Mouse (Mus musculus) kidney, adult 2 months (tissue): ENCODE results near the gene Npm3. TPM values are rescaled to one million over a fixed set of nuclear protein-coding genes. Genes with fewer than 3 reads are reported as not detected.

ENCODE experiments used
- DNase-seq: peaks from one replicate; pipeline ENCODE4 v3.0.0; 2021
- H3K27ac ChIP-seq: fragments of 200-500 bp; 2 replicates; pipeline ENCODE4 v1.5.1; 2012; ENCODE audit warnings: low read depth, low read length, control low read depth, inconsistent platforms; ENCODE audit not compliant: insufficient read depth
- H3K27me3 ChIP-seq: fragments of 200-500 bp; replicated peaks from 2 replicates; pipeline ENCODE4 v1.6.1; 2012; ENCODE audit warnings: mild to moderate bottlenecking, moderate library complexity, low read length, inconsistent platforms; ENCODE audit not compliant: control insufficient read depth, insufficient read depth
- H3K36me3 ChIP-seq: fragments of 200-500 bp; 2 replicates; pipeline ENCODE4 v1.6.1; 2012; ENCODE audit warnings: mild to moderate bottlenecking, moderate library complexity, low read length, inconsistent platforms; ENCODE audit not compliant: control insufficient read depth, insufficient read depth
- H3K4me1 ChIP-seq: fragments of 200-500 bp; 2 replicates; pipeline ENCODE4 v1.6.1; 2011; ENCODE audit warnings: low read length; ENCODE audit not compliant: control insufficient read depth, insufficient read depth
- H3K4me3 ChIP-seq: fragments of 200-500 bp; 2 replicates; pipeline ENCODE4 v1.5.1; 2011; ENCODE audit warnings: mild to moderate bottlenecking, low read depth, low read length, control low read depth; ENCODE audit not compliant: insufficient read depth
- CTCF ChIP-seq: fragments of 200-500 bp; conservative IDR thresholded peaks from 2 replicates; pipeline ENCODE4 v1.5.1; 2011; ENCODE audit warnings: low read depth, mild to moderate bottlenecking, control low read depth, low read length, moderate library complexity, mixed read lengths; ENCODE audit not compliant: insufficient read depth, insufficient read length
- POLR2A ChIP-seq: fragments of 200-500 bp; IDR thresholded peaks from one replicate; pipeline ENCODE4 v1.6.1; 2011; ENCODE audit warnings: low read depth, low read length, control low read depth
- WGBS: fragments of 180-500 bp; shearing (Covaris S2); methylation state at CpG from one replicate; pipeline ENCODE4 v1.1.7; 2018; 5-methylcytosine and 5-hydroxymethylcytosine counted together
- polyA plus RNA-seq: library from polyadenylated mRNA; depleted of rRNA; stranded (reverse); fragments of >200 nt; gene quantifications from 2 replicates; pipeline ENCODE4 v1.2.3, GENCODE M21; 2012

Npm3 gene
- polyA plus RNA-seq, 1 experiment = 42.3 TPM

- no peak for DNase-seq
- WGBS = 81% methylated on average over 5 of the region's 5 CpGs
- Histone ChIP-seq H3K36me3 (no peaks in the 10 kb centered on the region), H3K4me1 (no peaks in the 10 kb centered on the region), H3K27me3 (peaks cover 2% of the 10 kb centered on the region; the same call in 1 of the 2 replicates), H3K27ac (no peak overlapping the region), H3K4me3 (no peak overlapping the region)
- TF ChIP-seq POLR2A (no peak), CTCF (no peak)
Measured at GRCm38 (mm10) chr19:45734191-45734590, 15.2 kb downstream of the Npm3 start.

- Histone ChIP-seq H3K27me3 (peaks cover 2% of the 10 kb centered on the region; the same call in 1 of the 2 replicates), H3K4me3 (no peak overlapping the region), H3K4me1 (no peaks in the 10 kb centered on the region), H3K27ac (no peak overlapping the region), H3K36me3 (no peaks in the 10 kb centered on the region)
- DNase-seq = no peak
- 57% methylated on average over 10 of the region's 10 CpGs for WGBS
- TF ChIP-seq CTCF (no peak), POLR2A (no peak)
Measured at GRCm38 (mm10) chr19:45733564-45733963, 15.8 kb downstream of the Npm3 start.

DNA sequence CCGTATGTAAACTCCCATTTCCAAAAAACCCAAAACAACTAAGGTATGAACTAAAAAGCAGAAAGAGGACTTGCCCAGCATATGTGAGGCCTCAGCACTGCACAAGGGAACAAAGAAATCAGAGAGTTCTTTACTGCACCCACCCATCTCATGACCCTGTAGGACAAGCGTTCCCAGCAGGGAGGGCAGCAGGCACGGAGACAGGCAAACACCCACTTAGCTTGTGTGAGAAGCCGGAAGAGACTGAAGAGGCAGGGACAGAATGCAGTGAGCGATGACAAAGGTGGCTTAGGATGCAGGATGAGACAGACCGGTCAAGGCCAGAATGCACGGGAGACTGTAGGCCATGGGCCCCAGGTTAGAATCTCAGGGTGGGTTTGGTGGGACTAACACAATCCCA is 17.7 kb downstream of the Npm3 start:
- Histone ChIP-seq H3K4me3 (no peak overlapping the region), H3K36me3 (no peaks in the 10 kb centered on the region), H3K27me3 (no peaks in the 10 kb centered on the region), H3K4me1 (no peaks in the 10 kb centered on the region), H3K27ac (no peak overlapping the region)
- no peak for DNase-seq
- no peak for TF ChIP-seq CTCF
- TF ChIP-seq POLR2A = no peak
- 96% methylated on average over 7 of the region's 7 CpGs for WGBS

GRCm38 (mm10) chr19:45730042-45730441 is 19.3 kb downstream of the Npm3 start:
- Histone ChIP-seq H3K27ac (no peak overlapping the region), H3K4me3 (no peak overlapping the region), H3K36me3 (no peaks in the 10 kb centered on the region), H3K27me3 (no peaks in the 10 kb centered on the region), H3K4me1 (no peaks in the 10 kb centered on the region)
- WGBS = 81% methylated on average over 8 of the region's 8 CpGs
- TF ChIP-seq CTCF = no peak
- no peak for TF ChIP-seq POLR2A
- no peak for DNase-seq

- TF ChIP-seq POLR2A = no peak
- no peak for TF ChIP-seq CTCF
- Histone ChIP-seq H3K27me3 (no peaks in the 10 kb centered on the region), H3K4me3 (no peak overlapping the region), H3K27ac (no peak overlapping the region), H3K36me3 (no peaks in the 10 kb centered on the region), H3K4me1 (no peaks in the 10 kb centered on the region)
- DNase-seq = no peak
- 77% methylated on average over 10 of the region's 10 CpGs for WGBS
Measured at GRCm38 (mm10) chr19:45727231-45727630, 22.2 kb downstream of the Npm3 start.

- DNase-seq = no peak
- H3K27ac ChIP-seq = no peak overlapping the region
Measured at GRCm38 (mm10) chr19:45725677-45726277, 23.6 kb downstream of the Npm3 start.

GRCm38 (mm10) chr19:45722188-45722587 is 27.2 kb downstream of the Npm3 start:
- H3K4me3 ChIP-seq = no peak overlapping the region
- DNase-seq = no peak
- no peaks in the 10 kb centered on the region for H3K4me1 ChIP-seq
- H3K27me3 ChIP-seq = no peaks in the 10 kb centered on the region
- 70% methylated on average over 5 of the region's 5 CpGs for WGBS
- TF ChIP-seq CTCF = no peak
- TF ChIP-seq POLR2A = no peak
- H3K27ac ChIP-seq = no peak overlapping the region
- no peaks in the 10 kb centered on the region for H3K36me3 ChIP-seq

More at GRCm38 (mm10) chr19:45725677-45726277, 23.6 kb downstream of the Npm3 start:
- no peaks in the 10 kb centered on the region for H3K36me3 ChIP-seq
- TF ChIP-seq POLR2A = no peak
- TF ChIP-seq CTCF = no peak
- no peaks in the 10 kb centered on the region for H3K4me1 ChIP-seq
- no peak overlapping the region for H3K4me3 ChIP-seq
- 45% methylated on average over 14 of the region's 14 CpGs for WGBS
- H3K27me3 ChIP-seq = no peaks in the 10 kb centered on the region

- H3K4me3 ChIP-seq = no peak overlapping the region
- no peaks in the 10 kb centered on the region for H3K4me1 ChIP-seq
- TF ChIP-seq CTCF (no peak), POLR2A (no peak)
- no peak overlapping the region for H3K27ac ChIP-seq
- 56% methylated on average over 3 of the region's 3 CpGs for WGBS
- H3K36me3 ChIP-seq = no peaks in the 10 kb centered on the region
- DNase-seq = no peak
- no peaks in the 10 kb centered on the region for H3K27me3 ChIP-seq
Measured at GRCm38 (mm10) chr19:45718286-45718685, 31.1 kb downstream of the Npm3 start.
